Comparison of ENCODE assay signal across 8 mouse cellular contexts in the genomic region with DNA sequence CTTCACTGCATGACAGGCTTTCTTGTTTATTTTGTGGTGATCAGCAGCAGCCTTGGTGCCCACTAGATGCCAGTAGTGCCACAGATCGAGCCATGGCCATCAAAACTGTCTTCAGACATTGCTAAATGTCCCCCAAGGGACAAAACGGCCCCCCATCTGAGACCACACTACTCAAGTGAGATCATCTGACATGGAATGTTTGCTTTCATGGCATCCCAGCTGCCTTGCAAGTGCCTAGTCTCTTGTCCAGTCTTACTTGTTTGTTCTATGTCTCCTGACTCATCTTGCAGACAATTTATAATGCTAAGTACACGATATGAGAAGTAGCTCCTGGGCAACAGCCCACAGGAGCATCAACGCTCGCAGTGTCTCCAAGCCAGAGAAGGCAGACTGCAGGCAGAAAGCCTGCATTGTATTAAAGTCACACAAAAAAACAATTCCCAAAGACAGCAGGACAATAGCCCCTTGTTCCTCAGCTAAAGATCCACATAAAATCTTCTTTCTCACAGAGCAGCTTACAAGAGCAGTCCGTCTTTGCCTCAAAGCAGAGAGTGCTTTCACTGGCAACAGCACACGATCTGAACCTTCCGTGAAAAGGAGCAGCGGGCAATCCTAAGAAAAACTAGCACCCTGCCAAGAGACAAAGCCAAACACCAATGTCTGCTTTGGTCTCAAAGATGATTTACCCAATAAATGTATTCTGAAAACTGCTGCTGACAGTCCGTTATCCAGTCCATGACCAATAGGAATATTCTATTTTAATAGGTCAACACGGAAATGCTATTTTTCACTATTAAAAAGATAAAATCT.
DNase-seq lines count a peak whose midpoint lies in the region; TF ChIP-seq lines count a peak whose summit lies in the region.

No protein-coding gene starts in this region.

- H3K36me3 ChIP-seq in MEL (ENCODE audit: control insufficient read depth in 1 of 2, insufficient read depth in 2 of 2, low read length in 2 of 2), result no peaks in the 10 kb centered on the region; a peak in 1 of 4 replicates

- H3K79me2 ChIP-seq in MEL (ENCODE audit: control insufficient read depth, insufficient read depth, low read length, poor library complexity), result no peaks in the 10 kb centered on the region

- no peak overlapping the region for H3K9ac ChIP-seq in MEL (ENCODE audit: control insufficient read depth, low read depth, low read length, poor library complexity, severe bottlenecking)

- peak overlapping the region; percentile 19; the same call in 1 of the 2 replicates for H3K4me3 ChIP-seq in gastrocnemius, adult 2 months
- no peak overlapping the region for H3K4me3 ChIP-seq in MEL (ENCODE audit: control insufficient read depth in 1 of 2, insufficient read depth in 1 of 2, low read depth in 2 of 2, low read length in 2 of 2)

- no peak for TF ChIP-seq EP300 in MEL (IDR thresholded peaks at IDR 0.05; ENCODE audit: low read depth in 1 of 2, low read length in 2 of 2)

- H3K27me3 ChIP-seq in MEL (ENCODE audit: control insufficient read depth in 1 of 2, insufficient read depth in 2 of 2, low read length in 2 of 2), result no peaks in the 10 kb centered on the region

- intact Hi-C loops in gastrocnemius, adult 2 months (cut with DNase I), result loop anchor here (1.0 kb wide), 1 partner anchor 132 kb away; no protein-coding TSS in a partner anchor
- intact Hi-C loops in gastrocnemius, postnatal 36 days (cut with DNase I), result loop anchor here (2.0 kb wide), 1 partner anchor 132 kb away; no protein-coding TSS in a partner anchor
- intact Hi-C loops in gastrocnemius, postnatal 14 days (cut with DNase I; ENCODE audit: low total_unique reads), result loop anchor here (5.0 kb wide), 1 partner anchor 133 kb away; no protein-coding TSS in a partner anchor

- DNase-seq in gastrocnemius, adult 2 months, result no peak
- no peak for DNase-seq in gastrocnemius, postnatal 36 days
- no peak for DNase-seq in MEL (ENCODE audit: low read depth, low spot score)
- DNase-seq in embryo, embryonic 10.5 days (ENCODE audit: low spot score), result peak; percentile 44
- peak; percentile 37 for DNase-seq in layer of hippocampus, adult 9-10 months (ENCODE audit: low spot score)
- DNase-seq in retina, embryonic 14.5 days (ENCODE audit: low spot score), result peak; percentile 10
- DNase-seq in gastrocnemius, postnatal 14 days, result no peak
- DNase-seq in kidney, adult 9 months, result no peak

- TF ChIP-seq RAD21 in MEL (IDR thresholded peaks at IDR 0.05; ENCODE audit: low read depth, low read length), result peak; percentile 12; the same call in 1 of the 2 replicates

- H3K4me1 ChIP-seq in MEL (ENCODE audit: control insufficient read depth in 1 of 2, insufficient read depth in 2 of 2, low read length in 2 of 2), result no peaks in the 10 kb centered on the region

- TF ChIP-seq POLR2A in MEL (IDR thresholded peaks at IDR 0.05; ENCODE audit: control insufficient read depth in 1 of 2, insufficient read depth in 1 of 2, low read depth in 1 of 2, low read length in 2 of 2, poor library complexity in 1 of 2), result no peak

- peak; percentile 56 for TF ChIP-seq CTCF in gastrocnemius, adult 2 months (IDR thresholded peaks at IDR 0.05)
- TF ChIP-seq CTCF in MEL (IDR thresholded peaks at IDR 0.05 in 2 of 3, conservative IDR thresholded peaks at IDR 0.05 in 1 of 3; ENCODE audit: control insufficient read depth in 1 of 3, insufficient read depth in 1 of 3, low read depth in 2 of 3, low read length in 3 of 3, poor library complexity in 1 of 3, severe bottlenecking in 1 of 3), result peak in 2 of 3 experiments; percentile 15 to 16; a peak in 1 of 6 replicates

- H3K27ac ChIP-seq in gastrocnemius, adult 2 months, result peak overlapping the region; percentile 43; the same call in 1 of the 2 replicates
- no peak overlapping the region for H3K27ac ChIP-seq in MEL (ENCODE audit: control insufficient read depth, low read depth, low read length)

- H3K9me3 ChIP-seq in MEL (replicated peaks; ENCODE audit: insufficient read depth, low read length), result no peaks in the 10 kb centered on the region

TF ChIP-seq in MEL, 35 proteins besides CTCF, POLR2A, EP300 and RAD21:
- TF ChIP-seq USF1 (IDR thresholded peaks at IDR 0.05; ENCODE audit: low read depth, low read length) (no peak), GABPA (IDR thresholded peaks at IDR 0.05; ENCODE audit: low read depth, low read length) (no peak), CHD1 (IDR thresholded peaks at IDR 0.05; ENCODE audit: low read depth, low read length) (no peak), SMC3 (IDR thresholded peaks at IDR 0.05; ENCODE audit: low read depth, low read length) (no peak), BHLHE40 (IDR thresholded peaks at IDR 0.05; ENCODE audit: borderline replicate concordance, low read depth, low read length) (no peak), HCFC1 (IDR thresholded peaks at IDR 0.05; ENCODE audit: low read depth, low read length) (no peak), KAT2A (conservative IDR thresholded peaks at IDR 0.05; ENCODE audit: low read depth, low read length) (no peak), MYC (IDR thresholded peaks at IDR 0.05; ENCODE audit: low read depth, low read length) (no peak), JUND (IDR thresholded peaks at IDR 0.05; ENCODE audit: low read depth, low read length) (no peak), ZNF384 (IDR thresholded peaks at IDR 0.05; ENCODE audit: low read depth, low read length) (no peak)

Comparison
In these comparisons a context has a peak if more than half of its experiments do, and no peak if none do; other contexts are left out.
1. DNase-seq: peak in embryo, embryonic 10.5 days (single experiment), layer of hippocampus, adult 9-10 months (single experiment) and retina, embryonic 14.5 days (single experiment); none in gastrocnemius, adult 2 months (single experiment), gastrocnemius, postnatal 36 days (0 of 2), MEL (single experiment), gastrocnemius, postnatal 14 days (single experiment) and kidney, adult 9 months (single experiment).